Mouse (Mus musculus) heart, postnatal 0 days (tissue): ENCODE measurements around the gene Pdhx. TPM values are rescaled to one million over a fixed set of nuclear protein-coding genes. Genes with fewer than 3 reads are reported as not detected.
A peak's percentile ranks its signal among the peaks of the same experiment; 100 is the strongest.

Experiments used
- ATAC-seq: fragments of 200-750 bp; cut with Nextera tagmentation; 2 replicates; pipeline ENCODE4 v1.8.0; 2017; ENCODE audit warnings: low read depth, moderate number of reproducible peaks, moderate library complexity; ENCODE audit not compliant: insufficient read depth
- DNase-seq: peaks from one replicate; pipeline ENCODE4 v3.0.0-alpha.2; 2016; ENCODE audit warnings: low spot score
- H3K27ac ChIP-seq: fragments of 300-500 bp; sonication (generic); 2 replicates; pipeline ENCODE4 v1.5.1; 2014; ENCODE audit warnings: low read depth, mild to moderate bottlenecking
- H3K27me3 ChIP-seq: fragments of 300-500 bp; sonication (generic); 2 replicates; pipeline ENCODE4 v1.6.1; 2014; ENCODE audit warnings: low read length, mixed read lengths; ENCODE audit not compliant: control insufficient read depth, insufficient read depth
- H3K36me3 ChIP-seq: fragments of 300-500 bp; sonication (generic); replicated peaks from 2 replicates; pipeline ENCODE4 v1.6.1; 2014; ENCODE audit warnings: low read length, mixed read lengths; ENCODE audit not compliant: control insufficient read depth, insufficient read depth
- H3K4me1 ChIP-seq: fragments of 300-500 bp; sonication (generic); 2 replicates; pipeline ENCODE4 v1.6.1; 2014; ENCODE audit warnings: antibody characterized with exemption; ENCODE audit not compliant: control insufficient read depth, insufficient read depth
- H3K4me2 ChIP-seq: fragments of 300-500 bp; sonication (generic); 2 replicates; pipeline ENCODE4 v1.6.1; 2014; ENCODE audit warnings: low read depth, mild to moderate bottlenecking, low read length, moderate library complexity
- H3K4me3 ChIP-seq: fragments of 300-500 bp; sonication (generic); 2 replicates; pipeline ENCODE4 v1.5.1; 2014; ENCODE audit warnings: low read depth, low read length
- H3K9ac ChIP-seq: fragments of 300-500 bp; sonication (generic); replicated peaks from 2 replicates; pipeline ENCODE4 v1.6.1; 2014; ENCODE audit warnings: low read depth, low read length, mixed read lengths
- H3K9me3 ChIP-seq: fragments of 300-500 bp; sonication (generic); replicated peaks from 2 replicates; pipeline ENCODE4 v1.6.1; 2016; ENCODE audit warnings: low read length; ENCODE audit not compliant: control insufficient read depth
- CTCF ChIP-seq: IDR thresholded peaks from 2 replicates; pipeline ENCODE4 v1.5.1; 2016; ENCODE audit warnings: antibody characterized with exemption, control low read depth, low read depth
- EP300 ChIP-seq: IDR thresholded peaks from 2 replicates; pipeline ENCODE4 v1.6.1; 2016; ENCODE audit warnings: antibody characterized with exemption, low read depth
- WGBS: fragments of 180-500 bp; shearing (Covaris S2); extraction: QIAGEN DNeasy Blood & Tissue Kit; methylation state at CpG from one replicate; pipeline ENCODE4 v1.1.7; 2014; 5-methylcytosine and 5-hydroxymethylcytosine counted together
- polyA plus RNA-seq: library from polyadenylated mRNA; unstranded; fragments of >200 nt; fragmentation: Nextera tagmentation; extraction: Ambion mirVana; gene quantifications from 2 replicates; pipeline ENCODE4 v1.2.1, GENCODE M21; 2015
- total RNA-seq: library from RNA; depleted of rRNA; stranded (reverse); fragments of >200 nt; gene quantifications from 2 replicates; pipeline ENCODE4 v1.2.3, GENCODE M21; 2014; ENCODE audit warnings: low replicate concordance

Pdhx gene
- total and polyA plus RNA-seq, 2 experiments from 2014 or later, result 50.5 to 99.2 TPM

- H3K4me1 ChIP-seq, result no peaks in the 10 kb centered on the region
- ATAC-seq (no peak), DNase-seq (no peak)
- peaks cover 14% of the 10 kb centered on the region for H3K36me3 ChIP-seq
- H3K4me3 ChIP-seq, result no peak overlapping the region
- H3K27me3 ChIP-seq, result no peaks in the 10 kb centered on the region
- no peak overlapping the region for H3K27ac ChIP-seq
- no peak overlapping the region for H3K4me2 ChIP-seq
- 82% methylated on average over 4 of the region's 4 CpGs for WGBS
- H3K9ac ChIP-seq, result no peak overlapping the region
- no peaks in the 10 kb centered on the region for H3K9me3 ChIP-seq
- TF ChIP-seq CTCF (no peak), EP300 (no peak)
Observed at GRCm38 (mm10) chr2:103020191-103020987, 52.9 kb downstream of the Pdhx start.

DNA sequence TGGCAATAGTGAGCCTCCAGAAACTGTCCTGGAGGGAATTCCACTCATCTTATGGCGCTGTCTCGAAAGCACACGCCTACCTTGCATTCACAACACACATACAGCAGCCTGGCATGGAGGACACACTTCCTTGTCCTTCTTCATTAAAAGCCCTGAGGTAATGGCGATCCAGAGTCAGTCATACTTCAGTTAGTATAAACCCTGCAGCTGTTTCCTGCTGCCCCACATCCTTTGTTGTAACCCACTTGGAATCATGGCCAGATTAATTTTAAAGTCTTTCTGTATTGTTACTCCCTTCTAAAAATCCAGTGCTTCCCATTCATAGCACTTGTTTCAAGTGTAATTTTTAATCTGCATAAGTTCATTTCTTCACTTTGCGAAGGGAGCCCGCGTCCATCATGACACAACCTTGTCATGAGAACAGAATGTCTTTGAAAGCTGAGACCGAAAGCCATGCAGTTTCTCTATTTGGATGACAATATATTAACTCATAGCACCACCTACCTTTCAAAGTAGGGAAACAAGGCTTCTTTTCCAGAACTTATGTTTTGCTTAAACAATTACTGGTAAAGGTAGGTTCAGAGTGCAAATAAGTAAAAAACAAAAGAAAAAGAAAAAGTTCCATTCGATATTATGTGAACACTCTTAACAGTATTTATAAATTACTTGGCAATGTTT is 54.4 kb downstream of the Pdhx start:
- Histone ChIP-seq H3K27me3 (no peaks in the 10 kb centered on the region), H3K4me2 (no peak overlapping the region), H3K9ac (no peak overlapping the region), H3K4me3 (no peak overlapping the region), H3K36me3 (peaks cover 11% of the 10 kb centered on the region), H3K9me3 (no peaks in the 10 kb centered on the region), H3K4me1 (no peaks in the 10 kb centered on the region), H3K27ac (no peak overlapping the region)
- TF ChIP-seq CTCF, result peak; percentile 65
- TF ChIP-seq EP300, result no peak
- ATAC-seq (peak; percentile 44; the same call in 1 of the 2 replicates), DNase-seq (peak; percentile 65)
- 61% methylated on average over 9 of the region's 9 CpGs for WGBS

DNA sequence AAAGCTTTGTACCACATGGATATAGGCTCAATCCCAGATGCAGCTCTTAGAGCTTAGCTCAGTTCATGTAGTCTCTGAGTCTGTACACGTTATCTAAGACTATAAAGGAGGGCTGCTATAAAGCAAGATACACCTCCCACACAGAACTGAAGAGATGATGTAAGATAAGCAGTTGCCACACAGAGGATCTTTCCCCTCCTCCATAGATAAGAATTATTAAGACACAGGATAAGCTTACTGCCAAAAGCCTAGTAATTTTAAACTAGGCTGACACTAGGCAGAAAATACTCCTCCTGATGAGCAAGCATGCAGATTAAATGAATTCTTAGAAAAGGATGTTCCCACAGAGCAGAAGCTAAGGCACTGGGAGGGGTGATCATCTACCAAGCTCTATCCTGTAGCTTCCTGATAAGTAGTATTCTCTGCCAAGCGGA is 55.9 kb downstream of the Pdhx start:
- H3K27me3 ChIP-seq, result no peaks in the 10 kb centered on the region
- 62% methylated on average over 2 of the region's 2 CpGs for WGBS
- H3K4me3 ChIP-seq, result no peak overlapping the region
- peaks cover 9% of the 10 kb centered on the region; the same call in 1 of the 2 replicates for H3K36me3 ChIP-seq
- no peak for ATAC-seq
- H3K27ac ChIP-seq, result no peak overlapping the region
- no peak overlapping the region for H3K9ac ChIP-seq
- 0 out of 2 replicates have a peak, but pooled peaks cover 4% of the 10 kb centered on the region for H3K9me3 ChIP-seq
- DNase-seq, result no peak
- TF ChIP-seq EP300 (no peak), CTCF (no peak)
- H3K4me1 ChIP-seq, result no peaks in the 10 kb centered on the region
- no peak overlapping the region for H3K4me2 ChIP-seq

- no peaks in the 10 kb centered on the region for H3K4me1 ChIP-seq
- H3K27me3 ChIP-seq, result no peaks in the 10 kb centered on the region
- no peak overlapping the region for H3K9ac ChIP-seq
- TF ChIP-seq EP300, result no peak
- no peak for TF ChIP-seq CTCF
- 0 out of 2 replicates have a peak, but pooled peaks cover 4% of the 10 kb centered on the region for H3K9me3 ChIP-seq
- ATAC-seq (no peak), DNase-seq (no peak)
- 0 out of 2 replicates have a peak, but pooled peaks cover 1% of the 10 kb centered on the region for H3K36me3 ChIP-seq
- H3K27ac ChIP-seq, result no peak overlapping the region
- H3K4me2 ChIP-seq, result no peak overlapping the region
- H3K4me3 ChIP-seq, result no peak overlapping the region
Observed at GRCm38 (mm10) chr2:103016089-103016488, 57.2 kb downstream of the Pdhx start.

DNA sequence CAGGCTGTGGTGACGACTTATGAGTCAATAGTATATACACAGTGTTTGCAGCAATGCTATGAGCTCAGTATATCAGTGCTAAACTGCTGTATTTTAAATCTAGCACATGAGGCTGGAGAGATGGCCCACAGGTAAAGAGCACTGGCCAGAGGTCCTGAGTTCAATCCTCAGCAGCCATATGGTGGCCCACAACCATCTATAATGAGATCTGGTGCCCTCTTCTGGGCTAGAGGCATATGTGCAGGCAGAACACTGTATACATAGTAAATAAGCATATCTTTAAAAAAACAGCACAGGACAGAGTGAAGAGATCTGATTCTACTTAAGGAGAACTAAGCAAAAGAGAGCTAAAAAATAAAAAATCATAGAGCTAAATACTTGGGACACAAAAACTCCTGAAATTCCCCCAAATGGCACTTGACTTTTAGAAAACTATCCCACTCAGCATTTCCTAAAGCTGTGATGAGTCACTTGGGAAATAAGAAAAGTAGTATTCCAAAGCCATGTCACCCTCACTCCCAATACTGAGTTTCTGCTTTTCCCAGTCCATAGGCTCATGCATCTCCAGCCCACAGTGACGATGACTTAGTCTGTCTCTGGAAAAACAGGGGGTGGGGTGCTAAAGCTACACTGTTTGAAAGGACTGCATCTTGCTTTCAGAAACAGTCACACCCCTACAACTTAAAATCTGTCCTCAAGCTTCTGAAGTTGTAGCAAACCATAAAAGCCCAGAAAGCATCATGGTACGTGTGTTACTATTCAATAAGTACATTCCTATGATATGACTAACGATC is 60.3 kb downstream of the Pdhx start:
- no peak overlapping the region for H3K27ac ChIP-seq
- peak; percentile 29 for TF ChIP-seq CTCF
- TF ChIP-seq EP300, result no peak
- ATAC-seq, result no peak

More for the DNA sequence above, 60.3 kb downstream of the Pdhx start:
- 73% methylated on average over 4 of the region's 4 CpGs for WGBS
- no peaks in the 10 kb centered on the region for H3K4me1 ChIP-seq
- no peak overlapping the region for H3K9ac ChIP-seq
- no peaks in the 10 kb centered on the region for H3K36me3 ChIP-seq
- H3K9me3 ChIP-seq, result 0 out of 2 replicates have a peak, but pooled peaks cover 4% of the 10 kb centered on the region
- H3K4me2 ChIP-seq, result no peak overlapping the region
- H3K27me3 ChIP-seq, result no peaks in the 10 kb centered on the region
- H3K4me3 ChIP-seq, result no peak overlapping the region
- DNase-seq, result no peak
